Mouse (Mus musculus): ENCODE measurements around the gene Rnf187. TPM values are rescaled to one million over a fixed set of nuclear protein-coding genes. Genes with fewer than 3 reads are reported as not detected.

Rnf187 gene
- polyA plus RNA-seq, 1 experiment, result 135 TPM

DNA sequence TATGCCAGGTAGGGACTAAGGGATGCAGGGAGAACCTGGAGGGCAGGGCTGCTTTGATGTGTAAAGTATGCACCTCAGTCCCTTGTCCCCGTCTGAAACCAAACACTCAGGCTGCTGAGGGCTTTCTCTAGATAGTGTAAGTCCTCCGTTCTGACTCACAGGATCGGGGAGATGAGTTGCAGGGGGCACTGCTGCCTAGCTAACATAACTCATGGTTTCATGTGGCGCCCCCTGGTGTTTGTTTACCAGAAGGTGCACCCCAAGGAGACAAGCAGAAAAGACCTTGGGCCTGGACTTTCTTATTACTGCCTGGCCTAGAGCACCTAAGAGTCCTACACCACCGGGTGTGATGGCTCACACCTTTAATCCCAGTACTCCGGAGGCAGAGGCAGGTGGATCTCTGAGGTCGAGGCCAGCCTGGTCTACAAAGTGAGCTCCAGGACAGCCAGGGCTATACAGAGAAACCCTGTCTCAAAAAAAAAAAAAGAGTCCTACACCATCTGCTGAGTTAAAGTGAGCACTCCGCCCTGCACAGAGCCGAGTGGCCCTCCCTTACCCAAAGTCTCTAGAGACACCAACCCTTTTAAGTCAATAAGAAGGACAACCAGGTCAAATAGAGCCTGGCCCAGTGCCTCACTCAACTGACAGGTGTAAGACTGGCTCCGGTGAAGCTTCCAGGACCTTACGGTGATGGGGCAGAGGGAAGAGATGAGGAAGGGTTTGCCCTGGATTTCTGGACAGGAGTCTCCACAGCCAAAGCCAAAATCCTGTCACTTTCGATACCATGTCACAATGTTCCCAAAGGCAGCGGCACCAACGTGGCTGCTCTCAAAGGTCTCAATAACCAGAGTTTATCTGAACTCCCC lies 21.6 kb downstream of the Rnf187 start:
- H3K27ac ChIP-seq (ENCODE audit: control insufficient read depth, insufficient read depth, low read depth, low read length, poor library complexity), result peak overlapping the region; percentile 88
- H3K4me3 ChIP-seq (replicated peaks; ENCODE audit: control insufficient read depth, low read depth, low read length), result peak overlapping the region; percentile 58
- H3K4me1 ChIP-seq (ENCODE audit: control insufficient read depth, insufficient read depth, low read length), result peaks cover 1% of the 10 kb centered on the region; the same call in 1 of the 2 replicates
- 41% methylated on average over 14 of the region's 14 CpGs for WGBS
- no peak for TF ChIP-seq POLR2A (IDR thresholded peaks at IDR 0.05; ENCODE audit: borderline replicate concordance, control insufficient read depth, low read depth, low read length)
- peak; percentile 61 for TF ChIP-seq CTCF (IDR thresholded peaks at IDR 0.05; ENCODE audit: control insufficient read depth, insufficient read depth, low read length)

- WGBS, result 5% methylated on average over 17 of the region's 17 CpGs
- Histone ChIP-seq H3K4me3 (replicated peaks; ENCODE audit: control insufficient read depth, low read depth, low read length) (peak overlapping the region; percentile 68), H3K27ac (ENCODE audit: control insufficient read depth, insufficient read depth, low read depth, low read length, poor library complexity) (peak overlapping the region; percentile 87), H3K4me1 (ENCODE audit: control insufficient read depth, insufficient read depth, low read length) (peaks cover 1% of the 10 kb centered on the region; the same call in 1 of the 2 replicates)
- peak; percentile 10; the same call in 1 of the 2 replicates for TF ChIP-seq CTCF (IDR thresholded peaks at IDR 0.05; ENCODE audit: control insufficient read depth, insufficient read depth, low read length)
- TF ChIP-seq POLR2A (IDR thresholded peaks at IDR 0.05; ENCODE audit: borderline replicate concordance, control insufficient read depth, low read depth, low read length), result peak; percentile 42; the same call in 1 of the 2 replicates
Observed at GRCm38 (mm10) chr11:58914461-58915028, 24.2 kb downstream of the Rnf187 start.

- Histone ChIP-seq H3K4me3 (replicated peaks; ENCODE audit: control insufficient read depth, low read depth, low read length) (no peak overlapping the region), H3K27ac (ENCODE audit: control insufficient read depth, insufficient read depth, low read depth, low read length, poor library complexity) (peak overlapping the region; percentile 87), H3K4me1 (ENCODE audit: control insufficient read depth, insufficient read depth, low read length) (peaks cover 1% of the 10 kb centered on the region; the same call in 1 of the 2 replicates)
Observed at GRCm38 (mm10) chr11:58913776-58914175, 24.9 kb downstream of the Rnf187 start.

GRCm38 (mm10) chr11:58904838-58905237 lies 33.9 kb downstream of the Rnf187 start:
- Histone ChIP-seq H3K4me3 (replicated peaks; ENCODE audit: control insufficient read depth, low read depth, low read length) (no peak overlapping the region), H3K27ac (ENCODE audit: control insufficient read depth, insufficient read depth, low read depth, low read length, poor library complexity) (no peak overlapping the region), H3K4me1 (ENCODE audit: control insufficient read depth, insufficient read depth, low read length) (no peaks in the 10 kb centered on the region)
- WGBS, result 62% methylated on average over 6 of the region's 6 CpGs
- TF ChIP-seq CTCF (IDR thresholded peaks at IDR 0.05; ENCODE audit: control insufficient read depth, insufficient read depth, low read length) (no peak), POLR2A (IDR thresholded peaks at IDR 0.05; ENCODE audit: borderline replicate concordance, control insufficient read depth, low read depth, low read length) (no peak)

More at GRCm38 (mm10) chr11:58913776-58914175, 24.9 kb downstream of the Rnf187 start:
- TF ChIP-seq POLR2A (IDR thresholded peaks at IDR 0.05; ENCODE audit: borderline replicate concordance, control insufficient read depth, low read depth, low read length) (no peak), CTCF (IDR thresholded peaks at IDR 0.05; ENCODE audit: control insufficient read depth, insufficient read depth, low read length) (no peak)
- WGBS, result 75% methylated on average over 1 of the region's 1 CpGs

DNA sequence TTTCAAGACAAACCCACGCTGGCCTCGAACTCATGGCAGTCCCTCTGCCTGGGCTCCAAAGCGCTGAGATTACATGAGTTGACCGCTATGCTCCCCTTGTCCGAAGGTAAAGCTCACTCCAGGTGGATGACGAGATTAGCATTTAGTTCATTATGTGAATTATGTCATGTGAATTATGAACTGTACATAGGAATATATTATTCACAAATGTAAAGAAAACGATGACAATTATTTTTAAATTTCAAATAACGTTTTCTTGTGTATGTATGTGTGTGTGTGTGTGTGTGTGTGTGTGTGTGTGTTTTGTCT lies 34.4 kb downstream of the Rnf187 start:
- under 1% methylated on average over 8 of the region's 8 CpGs for WGBS
- peak overlapping the region; percentile 81 for H3K27ac ChIP-seq (ENCODE audit: control insufficient read depth, insufficient read depth, low read depth, low read length, poor library complexity)
- H3K4me1 ChIP-seq (ENCODE audit: control insufficient read depth, insufficient read depth, low read length), result no peaks in the 10 kb centered on the region
- TF ChIP-seq POLR2A (IDR thresholded peaks at IDR 0.05; ENCODE audit: borderline replicate concordance, control insufficient read depth, low read depth, low read length), result no peak
- TF ChIP-seq CTCF (IDR thresholded peaks at IDR 0.05; ENCODE audit: control insufficient read depth, insufficient read depth, low read length), result no peak
- H3K4me3 ChIP-seq (replicated peaks; ENCODE audit: control insufficient read depth, low read depth, low read length), result peak overlapping the region; percentile 97

DNA sequence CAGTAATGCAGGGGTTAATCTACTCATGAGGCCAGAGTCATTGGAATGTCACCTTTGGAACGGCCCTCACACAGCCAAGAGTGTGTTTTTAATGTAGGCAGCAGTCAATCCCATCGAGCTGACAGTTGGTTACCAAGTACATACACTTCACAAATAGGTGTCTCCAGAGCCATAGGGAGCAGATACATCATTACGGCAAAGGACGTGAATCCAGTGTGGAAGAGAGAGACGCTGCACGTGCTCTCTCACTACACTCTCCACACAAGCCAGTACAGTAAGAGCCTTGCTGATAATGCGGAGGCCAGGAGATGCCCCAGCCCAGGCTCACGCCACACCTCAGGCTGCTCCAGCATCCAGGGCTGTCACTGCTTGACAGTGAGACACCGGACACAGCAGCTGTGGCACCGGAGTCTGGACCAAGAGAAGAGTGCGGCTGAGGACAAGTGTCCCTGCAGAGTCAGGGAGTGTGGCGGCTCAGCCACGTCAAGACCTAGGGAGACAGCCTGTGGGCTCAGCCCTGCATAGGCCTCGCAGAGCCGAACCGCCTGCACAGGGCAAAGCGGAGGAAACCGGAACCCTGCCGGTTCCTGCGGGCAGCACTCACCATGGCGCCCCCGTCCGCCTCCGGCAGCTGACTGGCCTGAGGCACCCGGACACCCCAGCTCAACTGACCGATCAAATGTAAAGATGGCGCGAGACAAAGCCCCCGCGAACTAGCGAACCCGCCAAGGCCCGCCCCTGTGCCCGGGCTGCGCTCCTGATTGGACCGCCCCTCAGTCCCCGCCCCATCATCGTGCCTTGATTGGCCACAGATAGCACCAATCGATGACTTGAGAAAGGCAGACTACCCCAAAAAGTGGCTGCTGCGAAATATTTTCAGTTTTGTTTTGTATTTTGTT lies 35.0 kb downstream of the Rnf187 start, which contains the start of gene Zfp39:
TSS of gene Zfp39 (minus strand) at position 715 of the 899 bp plus-strand sequence.
- Histone ChIP-seq H3K27ac (ENCODE audit: control insufficient read depth, insufficient read depth, low read depth, low read length, poor library complexity) (peak within 1 kb of the TSS; percentile 85), H3K4me3 (replicated peaks; ENCODE audit: control insufficient read depth, low read depth, low read length) (peak within 1 kb of the TSS; percentile 97), H3K4me1 (ENCODE audit: control insufficient read depth, insufficient read depth, low read length) (no peaks in the 10 kb centered on the region)
- TF ChIP-seq POLR2A (IDR thresholded peaks at IDR 0.05; ENCODE audit: borderline replicate concordance, control insufficient read depth, low read depth, low read length), result peak; percentile 75; the same call in 1 of the 2 replicates
- TF ChIP-seq CTCF (IDR thresholded peaks at IDR 0.05; ENCODE audit: control insufficient read depth, insufficient read depth, low read length), result no peak
- under 1% methylated on average over 40 of the region's 40 CpGs for WGBS

DNA sequence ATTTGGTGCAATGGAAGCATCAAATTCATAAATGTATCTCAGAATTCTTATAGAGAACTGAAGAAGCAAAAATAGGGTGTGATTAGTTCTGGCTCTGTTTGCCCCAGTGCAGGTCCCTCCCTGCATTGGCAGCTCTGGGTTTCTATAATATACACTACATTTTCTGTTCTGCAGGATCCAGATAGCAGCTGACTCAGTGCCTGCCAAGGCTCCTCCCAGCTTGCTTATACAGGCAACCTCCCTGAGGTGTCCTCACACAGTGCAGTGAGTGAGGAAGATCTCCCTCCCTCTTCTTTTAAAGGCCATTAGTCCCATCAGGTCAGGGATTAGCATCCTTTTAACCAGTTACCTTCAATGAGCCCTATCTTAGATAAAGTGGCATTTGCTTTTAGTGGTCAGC lies 37.6 kb downstream of the Rnf187 start:
- Histone ChIP-seq H3K4me1 (ENCODE audit: control insufficient read depth, insufficient read depth, low read length) (no peaks in the 10 kb centered on the region), H3K27ac (ENCODE audit: control insufficient read depth, insufficient read depth, low read depth, low read length, poor library complexity) (no peak overlapping the region; the same call in 1 of the 2 replicates), H3K4me3 (replicated peaks; ENCODE audit: control insufficient read depth, low read depth, low read length) (no peak overlapping the region)
- TF ChIP-seq POLR2A (IDR thresholded peaks at IDR 0.05; ENCODE audit: borderline replicate concordance, control insufficient read depth, low read depth, low read length) (no peak), CTCF (IDR thresholded peaks at IDR 0.05; ENCODE audit: control insufficient read depth, insufficient read depth, low read length) (no peak)

All from bone marrow, adult 2 months (tissue).